Mouse (Mus musculus) erythroblast, adult 5-6 weeks (primary cell): ENCODE measurements around the gene Cbl. TPM values are rescaled to one million over a fixed set of nuclear protein-coding genes. Genes with fewer than 3 reads are reported as not detected.
A peak's percentile ranks its signal among the peaks of the same experiment; 100 is the strongest.

Source experiments
- ATAC-seq: replicated peaks from 2 replicates; pipeline ENCODE4 v1.8.0; 2016; ENCODE audit warnings: moderate number of reproducible peaks, mild to moderate bottlenecking, moderate TSS enrichment, inconsistent platforms; ENCODE audit not compliant: poor library complexity, low FRiP score, severe bottlenecking
- total RNA-seq, 2 experiments: library from RNA; stranded (forward) in 1 of 2; stranded (reverse) in 1 of 2; fragments of 150-400 nt in 1 of 2; fragments of 200-764, 138-1000 nt in 1 of 2; gene quantifications; 2 replicates each; pipeline versions ENCODE4 v1.2.3 to v1.2.4; 2015 to 2017; ENCODE audit warnings: low replicate concordance in 2 of 2

Cbl gene
- total RNA-seq, 2 experiments from 2014 or later: 14.6 to 46.9 TPM

DNA sequence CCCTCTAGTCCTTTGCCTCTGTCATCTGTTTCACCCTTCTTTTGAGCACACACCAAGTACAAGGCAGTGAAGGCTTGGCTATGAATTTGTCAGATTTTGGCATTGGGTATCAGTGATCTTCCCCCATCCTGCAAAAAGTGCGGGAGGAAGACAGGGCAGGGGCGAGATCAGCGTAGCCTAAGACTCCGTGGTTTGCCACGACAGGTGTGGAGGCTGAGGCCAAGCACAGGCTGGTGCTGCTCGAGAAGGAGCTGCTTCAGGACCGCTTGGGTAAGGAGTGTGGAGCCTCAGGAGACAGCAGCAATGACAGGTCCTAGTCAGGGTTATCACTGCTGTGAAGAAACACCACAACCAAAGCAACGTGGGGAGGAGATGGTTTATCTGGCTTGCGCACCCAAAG lies 7.6 kb upstream of the Cbl start:
- ATAC-seq: no peak

DNA sequence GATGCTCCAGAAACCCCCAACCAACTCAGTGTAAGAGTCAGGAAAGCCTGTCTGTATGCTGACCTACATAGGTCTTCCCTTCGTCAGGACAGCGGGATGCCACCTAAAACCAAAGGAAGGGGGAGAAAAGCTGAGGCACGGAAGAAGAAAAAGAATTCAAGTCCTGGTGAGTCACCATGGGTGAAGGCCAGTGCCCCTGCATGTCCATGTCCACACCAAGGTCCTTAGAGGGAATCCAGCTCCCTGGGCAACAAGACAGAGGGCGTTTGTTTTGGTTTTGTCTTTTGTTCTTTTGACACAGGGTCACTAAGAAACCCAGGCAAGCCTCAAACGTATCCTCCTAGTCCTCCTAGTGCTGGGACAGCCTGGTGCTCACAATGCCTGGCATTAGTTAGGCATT lies 7.1 kb upstream of the Cbl start:
- no peak for ATAC-seq

DNA sequence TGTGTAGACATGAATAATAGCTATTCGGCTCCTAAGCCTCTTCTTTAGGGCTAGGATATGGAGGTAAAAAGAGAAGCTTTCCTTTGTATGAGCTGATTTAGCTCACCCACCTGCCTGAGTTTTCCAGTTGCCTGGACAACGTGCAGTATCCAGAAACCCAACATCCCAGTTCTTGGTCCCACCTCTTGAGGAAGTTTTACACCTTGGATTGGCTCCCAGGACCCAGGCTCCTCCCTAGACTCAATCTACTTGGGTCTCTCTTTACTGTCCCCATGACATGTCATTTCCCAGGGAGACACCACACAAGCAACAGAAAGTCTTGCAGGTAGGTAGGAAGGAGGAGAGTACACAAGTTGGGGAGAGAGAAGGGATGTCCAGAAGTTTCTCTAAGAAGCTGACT lies 6.5 kb upstream of the Cbl start, which contains the start of gene Ccdc153:
Ccdc153 (plus strand) TSS at position 278 of the 400 bp plus-strand sequence.
- ATAC-seq: no peak

DNA sequence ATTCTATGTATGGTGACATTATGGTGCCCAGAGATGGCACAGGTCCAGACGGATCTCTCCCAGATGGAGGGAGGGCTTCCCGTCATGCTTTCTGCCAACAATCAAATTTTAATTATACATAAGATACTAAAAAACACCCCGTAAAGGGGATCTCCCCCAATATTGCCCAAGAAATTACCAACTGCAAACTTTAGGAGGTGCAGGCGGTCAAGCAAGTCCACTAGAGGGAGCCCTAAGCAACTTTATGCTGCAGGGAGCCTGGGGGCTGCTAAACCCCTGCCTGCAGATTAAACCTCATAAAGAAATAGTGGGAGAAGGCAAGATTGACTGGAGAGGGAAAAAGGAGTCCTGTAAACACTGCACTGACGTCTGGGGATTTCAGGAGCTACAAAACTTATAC lies 5.6 kb upstream of the Cbl start:
- peak; percentile 64 for ATAC-seq

DNA sequence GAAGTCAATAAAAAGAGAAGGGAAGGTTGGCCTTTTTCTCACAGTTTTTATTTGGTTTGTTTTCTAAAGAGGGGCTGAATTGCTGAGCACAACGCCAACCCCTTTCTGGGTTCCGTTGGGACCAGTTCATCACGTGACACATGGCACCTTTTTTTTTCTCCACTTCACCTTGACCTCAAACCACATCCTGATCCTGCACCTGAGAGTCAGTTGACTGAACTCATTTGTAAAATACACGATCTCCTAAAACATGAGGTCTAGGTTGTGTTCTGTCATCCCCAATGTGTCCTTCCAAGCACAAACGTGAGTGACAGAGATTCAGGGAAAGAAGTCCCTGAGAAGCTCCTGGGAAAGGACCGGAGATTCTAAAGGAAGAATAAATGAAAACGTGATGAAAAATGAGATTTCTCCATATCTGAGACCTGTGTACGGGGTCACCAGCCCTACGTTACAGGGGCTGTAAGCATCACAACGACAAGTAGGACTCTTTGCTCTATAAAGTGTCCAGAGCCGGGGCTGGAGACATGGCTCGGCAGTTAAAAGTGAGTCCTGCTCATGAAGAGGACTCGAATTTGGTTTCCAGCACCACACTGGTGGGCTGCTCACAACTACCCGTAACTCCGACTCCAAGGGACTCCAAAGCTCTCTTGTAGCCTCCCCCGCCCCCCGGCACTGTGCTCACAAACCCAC lies 4.8 kb upstream of the Cbl start:
- no peak for ATAC-seq

DNA sequence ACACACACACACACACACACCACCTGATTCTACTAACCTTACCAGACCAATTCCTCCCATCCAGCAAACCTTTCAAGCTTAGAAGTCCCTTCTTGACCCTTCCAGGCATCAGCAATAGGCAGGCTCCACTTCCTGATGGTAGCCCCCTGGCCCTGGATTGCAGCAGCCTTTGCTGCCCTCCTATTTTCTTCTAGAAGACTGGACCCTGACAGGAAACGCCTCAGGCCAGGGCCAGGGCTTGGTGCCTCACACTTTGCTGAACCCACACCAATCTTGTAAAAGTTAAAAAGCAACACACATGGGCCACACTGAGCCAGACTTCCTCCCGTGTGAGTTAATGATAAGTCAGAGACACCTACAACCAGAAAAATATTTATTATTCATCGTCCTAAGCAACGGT lies 3.3 kb upstream of the Cbl start:
- no peak for ATAC-seq

DNA sequence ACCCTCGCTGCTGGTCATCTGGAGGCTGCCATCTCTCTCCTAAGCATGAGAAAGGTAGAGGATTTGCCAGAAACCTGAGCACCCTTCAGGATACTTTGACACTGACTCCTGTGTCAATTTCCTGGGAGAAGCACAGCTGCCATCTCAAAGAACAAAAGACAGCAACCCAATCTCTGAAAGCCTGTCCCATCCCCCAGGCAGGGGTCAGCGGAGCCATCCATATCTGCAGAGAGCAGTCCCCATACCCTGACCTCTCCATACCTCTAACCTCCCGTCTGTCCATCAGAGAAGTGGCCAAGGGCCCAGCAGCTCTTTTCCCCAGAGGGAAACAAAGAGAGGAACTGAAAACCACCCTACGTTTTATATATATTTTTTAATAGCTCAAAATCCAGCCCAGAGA lies 2.8 kb upstream of the Cbl start:
- ATAC-seq: no peak

DNA sequence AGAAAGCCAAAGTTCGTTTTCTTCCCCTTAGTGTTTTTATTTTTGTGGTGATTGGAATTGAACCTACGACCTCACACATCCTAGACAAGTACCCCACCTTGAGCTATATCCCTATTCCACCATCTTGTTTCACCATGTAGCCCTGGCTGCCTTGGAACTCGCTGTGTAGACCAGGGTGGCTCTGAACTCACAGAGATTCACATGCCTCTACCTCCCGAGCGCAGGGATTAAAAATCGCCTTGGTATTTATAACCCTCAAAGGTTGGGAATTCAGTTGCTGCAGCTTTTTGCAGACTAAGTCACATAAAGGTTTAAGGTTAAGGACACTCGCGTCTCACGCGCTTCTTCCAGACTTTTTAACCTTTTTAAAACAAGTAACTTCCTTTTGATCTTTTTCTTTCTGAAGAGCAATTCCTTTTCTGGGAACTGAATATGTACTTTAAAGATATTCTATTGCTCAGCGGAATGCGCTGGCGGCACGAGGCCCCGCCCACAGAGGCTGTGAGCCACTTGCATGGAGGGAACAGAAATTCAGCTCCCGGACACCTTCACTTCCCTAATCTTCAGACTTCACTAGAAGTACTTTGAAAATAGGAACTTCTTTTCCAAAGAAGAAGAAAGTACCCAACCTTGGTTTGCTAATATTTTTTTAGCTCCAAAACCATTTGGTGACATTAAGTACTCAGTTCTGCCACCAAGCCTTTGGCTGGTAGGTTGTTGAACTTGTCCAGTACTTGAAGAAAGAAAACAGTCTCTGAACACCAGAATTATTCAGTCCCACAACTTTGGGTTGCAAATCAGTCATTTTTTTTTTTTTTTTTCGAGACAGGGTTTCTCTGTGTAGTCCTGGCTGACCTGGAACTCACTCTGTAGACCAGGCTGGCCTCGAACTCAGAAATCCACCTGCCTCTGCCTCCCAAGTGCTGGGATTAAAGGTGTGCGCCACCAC lies 904 bp upstream of the Cbl start:
- ATAC-seq: peak; percentile 67

DNA sequence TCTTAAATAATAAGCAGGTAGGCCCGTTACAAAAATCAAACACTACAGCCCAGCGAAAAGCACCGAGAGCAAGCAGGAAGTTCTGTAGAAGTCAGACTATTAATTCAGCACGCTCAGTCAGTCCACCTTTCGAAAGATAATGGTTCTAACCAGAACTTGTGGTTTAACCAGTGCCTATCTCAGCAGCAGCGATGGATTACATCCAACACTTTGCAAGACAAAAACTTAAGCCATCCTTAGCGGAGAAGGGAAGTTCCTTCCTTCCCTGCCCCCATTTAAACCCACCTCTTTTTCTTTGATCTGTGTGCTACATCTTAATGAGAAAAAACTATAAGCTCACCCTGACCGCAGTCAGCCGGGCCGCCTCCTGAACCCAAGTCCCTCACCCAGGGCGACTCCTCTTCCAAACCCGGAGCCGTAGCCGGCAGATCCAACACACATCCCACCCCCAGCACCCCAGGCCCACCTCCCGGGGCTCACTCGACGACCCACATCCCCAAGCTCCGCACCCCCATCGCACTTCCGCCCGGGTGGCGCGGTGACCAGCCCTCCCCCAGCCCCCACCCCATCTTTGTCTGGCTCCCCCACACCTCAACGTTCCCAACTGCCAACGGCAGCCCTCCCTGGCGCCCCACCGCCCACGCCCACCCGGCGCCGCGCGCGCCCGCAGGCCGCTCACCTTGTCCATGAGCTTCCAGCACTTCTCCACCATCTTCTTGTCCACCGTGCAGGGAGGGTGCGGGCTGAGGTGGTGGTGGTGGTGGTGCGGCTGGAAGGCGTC lies 638 bp downstream of the Cbl start:
- peak; percentile 22 for ATAC-seq

DNA sequence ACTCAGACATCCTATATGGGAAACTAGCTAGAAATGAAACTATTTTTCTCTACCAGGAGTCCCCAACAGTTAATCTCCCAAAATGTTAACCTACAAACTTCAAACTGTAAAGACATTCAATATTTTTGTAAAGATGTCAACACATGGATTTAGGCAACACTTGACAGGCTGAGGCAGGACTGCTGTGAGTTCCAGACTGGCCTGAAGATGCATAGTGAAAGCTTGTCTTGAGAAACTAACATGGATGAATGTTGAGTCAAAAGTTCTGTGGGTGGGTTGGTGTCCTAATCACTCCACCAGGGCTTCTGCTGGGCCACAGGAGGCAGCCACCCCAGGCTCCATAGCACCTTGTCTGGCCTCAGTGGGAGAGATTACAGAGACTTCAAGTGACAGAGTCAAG lies 2.2 kb downstream of the Cbl start:
- ATAC-seq: no peak

DNA sequence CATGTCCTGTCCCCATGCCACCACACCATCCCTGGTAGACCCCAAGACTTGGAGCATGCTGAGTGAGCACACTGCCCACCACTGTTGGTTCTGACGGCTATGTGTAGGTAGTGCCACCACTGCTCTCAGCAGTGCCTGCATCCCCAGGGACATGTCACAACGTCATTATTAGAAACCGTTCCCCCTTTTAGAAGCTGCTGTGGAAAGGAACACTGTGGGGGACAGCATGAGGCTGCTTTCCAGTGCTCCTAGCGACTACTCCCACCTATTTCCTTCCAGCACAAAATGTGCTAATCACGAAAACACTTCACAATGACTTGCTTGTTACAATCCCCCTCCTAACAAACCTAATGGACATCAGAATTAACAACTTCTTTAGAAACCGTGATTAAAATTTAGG lies 7.9 kb downstream of the Cbl start:
- no peak for ATAC-seq

DNA sequence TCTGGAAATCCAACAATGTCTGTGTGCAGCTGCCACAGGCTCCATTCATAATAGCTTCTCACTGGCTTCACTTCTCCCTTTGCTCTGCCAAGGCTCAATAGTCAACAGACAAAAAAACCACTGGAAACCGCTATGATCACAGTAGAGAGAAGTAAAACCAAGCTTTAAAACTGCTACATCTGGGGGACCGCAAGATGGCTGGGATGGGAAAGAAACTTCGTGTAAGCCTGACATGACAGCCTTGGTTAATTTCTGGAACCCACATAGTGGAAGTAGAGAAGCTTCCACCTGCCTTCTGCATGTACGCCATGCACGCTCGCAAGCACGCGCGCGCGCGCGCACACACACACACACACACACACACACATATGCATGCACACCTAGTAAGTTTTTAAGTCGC lies 20.3 kb downstream of the Cbl start:
- no peak for ATAC-seq

DNA sequence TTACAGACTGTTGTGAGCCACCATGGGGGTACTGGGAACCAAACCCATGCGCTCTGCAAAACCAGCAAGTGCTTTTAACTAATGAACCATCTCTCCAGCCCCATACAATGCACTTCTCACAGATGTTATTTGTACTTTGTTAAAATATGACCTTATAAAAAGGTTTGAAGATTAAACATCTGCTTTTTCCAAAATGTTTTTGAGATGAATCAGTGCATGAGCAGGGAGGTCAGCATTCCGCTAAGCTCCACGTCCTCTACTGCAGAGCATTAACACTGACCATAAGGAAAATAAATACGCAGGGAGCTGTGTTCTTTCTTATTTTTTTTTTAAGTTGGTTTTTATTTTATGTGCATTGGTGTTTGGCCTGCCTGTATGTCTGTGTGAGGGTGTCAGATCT lies 21.4 kb downstream of the Cbl start:
- ATAC-seq: no peak

DNA sequence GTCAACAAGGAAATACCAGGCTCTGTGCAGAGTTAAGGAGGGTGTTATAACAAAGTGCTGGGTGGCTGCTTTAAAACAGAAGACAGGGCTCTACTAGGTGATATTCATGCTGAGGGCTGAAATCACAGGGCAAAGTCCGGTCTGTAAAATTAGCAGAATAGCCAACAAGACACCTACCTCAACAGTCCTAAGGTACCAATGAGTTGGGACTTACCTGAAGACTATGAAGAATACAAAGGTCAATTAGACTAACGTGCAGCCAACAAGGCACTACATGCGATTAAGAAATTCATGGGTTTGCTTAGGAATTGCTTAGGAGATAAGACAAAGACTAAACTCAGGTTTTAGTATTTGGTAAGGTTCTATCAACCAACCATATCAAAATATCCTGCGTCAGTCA lies 24.4 kb downstream of the Cbl start:
- no peak for ATAC-seq

DNA sequence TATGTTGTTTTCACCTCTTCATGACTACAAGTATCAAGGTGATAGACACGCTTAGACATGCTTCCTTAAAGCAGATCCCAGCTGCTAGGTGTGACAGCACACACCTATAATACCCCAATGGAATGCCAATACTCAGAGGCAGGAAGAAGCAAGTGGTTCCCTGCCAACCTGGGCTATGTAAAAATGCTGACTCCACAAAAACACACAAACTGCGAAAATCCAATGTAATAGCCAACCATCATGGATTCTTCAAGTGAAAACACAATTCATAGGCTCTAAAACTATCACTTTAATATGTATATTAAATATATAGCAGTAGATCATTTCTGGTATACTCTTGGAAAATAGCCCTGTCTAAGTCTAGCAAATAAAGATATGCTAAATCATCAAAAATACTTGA lies 26.0 kb downstream of the Cbl start:
- no peak for ATAC-seq

DNA sequence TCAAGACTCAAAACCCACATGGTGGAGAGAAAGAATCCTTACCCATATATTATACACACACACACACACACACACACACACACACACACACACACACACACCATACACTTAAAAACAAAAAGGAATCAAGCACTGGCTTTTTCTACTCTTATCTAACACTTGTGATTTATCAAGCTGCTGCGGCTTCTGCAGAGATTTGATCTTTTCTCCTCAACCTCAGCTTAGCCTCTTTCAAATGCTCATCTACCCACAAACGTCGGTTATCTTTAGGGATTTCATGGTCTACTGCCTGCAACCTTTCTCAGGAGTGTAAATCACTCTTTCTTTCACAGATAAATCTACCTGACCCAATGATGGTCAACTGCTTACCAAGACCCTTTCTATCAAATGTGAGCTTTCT lies 33.4 kb downstream of the Cbl start:
- ATAC-seq: no peak

DNA sequence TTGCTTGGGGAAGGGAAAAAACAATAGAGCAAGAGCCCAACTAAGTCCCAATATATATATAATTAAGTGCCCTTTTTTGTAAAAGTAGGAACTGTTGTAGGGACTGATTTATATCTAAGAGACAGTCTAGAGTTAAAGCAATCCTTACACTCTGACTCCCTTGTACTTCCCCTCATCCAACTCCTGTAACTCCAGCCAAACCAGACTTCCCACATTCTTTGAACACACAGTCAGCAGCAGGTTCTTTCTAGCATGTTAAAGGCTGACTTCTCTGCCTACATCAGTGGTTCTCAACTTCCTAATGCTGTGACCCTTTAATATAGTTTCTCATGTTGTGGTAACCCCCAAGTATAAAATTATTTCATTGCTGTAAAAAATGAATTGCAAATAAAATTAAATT lies 34.3 kb downstream of the Cbl start:
- ATAC-seq: no peak

DNA sequence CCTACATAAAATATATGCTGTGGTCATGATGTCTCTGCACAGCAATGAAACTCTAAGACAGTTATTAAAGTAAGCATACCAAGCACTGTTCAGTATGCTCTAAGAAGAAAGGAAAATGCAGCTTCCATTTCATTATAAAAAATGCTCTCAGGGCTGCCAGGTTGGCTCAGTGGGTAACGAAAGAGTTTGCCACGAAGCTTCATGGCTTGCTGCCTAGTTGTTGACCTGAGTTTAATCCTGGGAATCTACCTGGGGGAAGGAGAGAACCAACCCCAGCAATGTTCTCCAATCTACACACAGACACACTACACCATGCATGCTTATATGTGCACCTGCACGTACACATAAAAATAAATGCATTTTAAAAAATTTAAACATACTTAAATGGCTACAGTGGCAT lies 34.7 kb downstream of the Cbl start:
- no peak for ATAC-seq

DNA sequence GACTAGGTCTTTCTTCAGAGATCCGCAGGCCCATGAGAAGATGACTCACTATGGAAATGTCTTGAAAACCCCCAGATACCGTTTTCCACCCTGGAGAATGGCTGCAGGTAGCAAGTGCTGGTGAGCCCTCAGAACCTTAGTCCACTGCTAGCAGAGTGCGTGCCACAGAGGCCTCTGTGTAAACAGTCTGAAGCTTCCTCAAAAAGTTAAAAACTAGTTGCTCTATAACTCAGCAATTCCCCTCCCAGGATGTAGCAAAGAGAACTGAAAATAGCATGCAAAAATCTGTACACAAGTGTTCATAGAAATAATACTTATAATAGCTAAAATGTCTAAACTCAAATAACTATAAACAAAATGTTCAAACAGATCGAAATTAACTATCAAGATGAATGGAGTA lies 37.5 kb downstream of the Cbl start:
- ATAC-seq: no peak

DNA sequence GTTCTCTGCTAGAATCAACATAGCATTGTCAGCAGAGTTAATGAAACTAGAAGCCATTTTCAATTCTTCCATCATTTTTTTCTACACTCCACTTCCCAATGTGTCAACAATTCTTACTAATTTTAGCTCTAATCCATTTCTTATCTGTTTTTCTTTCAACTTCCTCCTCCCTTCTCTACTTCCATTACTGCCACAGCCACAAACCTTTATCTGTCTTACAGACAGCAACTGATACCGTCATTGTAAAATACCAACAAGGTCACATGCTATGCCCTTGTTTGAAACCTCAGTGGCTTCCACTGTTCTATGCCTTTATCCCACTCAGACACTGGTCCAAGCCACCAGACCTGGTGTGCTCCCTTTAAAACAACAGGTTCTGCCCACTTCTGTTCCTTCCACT lies 39.8 kb downstream of the Cbl start:
- no peak for ATAC-seq

DNA sequence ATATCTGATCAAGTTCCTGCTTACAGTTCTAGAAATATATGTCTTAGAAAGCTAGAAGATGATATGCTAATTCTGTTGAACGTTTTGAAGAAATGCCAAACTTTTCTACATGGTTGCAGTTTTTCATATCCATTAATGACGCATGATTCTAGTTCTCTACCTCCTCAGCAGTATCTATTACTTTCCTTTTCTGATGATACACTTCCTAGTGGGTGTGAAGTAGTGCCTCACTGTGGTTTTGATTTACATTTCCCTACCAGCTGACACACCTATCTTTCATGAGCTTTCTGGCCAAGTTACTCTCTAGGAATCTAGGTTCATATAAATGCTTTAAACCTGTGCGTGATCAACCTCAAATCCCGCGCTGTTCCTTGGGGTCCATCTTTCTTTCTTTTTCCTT lies 41.1 kb downstream of the Cbl start:
- ATAC-seq: no peak
